Mouse (Mus musculus) midbrain, embryonic 11.5 days (tissue): ENCODE measurements at regions not wholly inside any gene's neighbourhood (a gene's known extent, or its start where the extent isn't known, plus 50 kb on each side); places are given as distances from the start of the nearest gene placed in this dataset.
"Not testable (repeated sequence)": the region's sequence is repeated elsewhere in the genome, so short reads cannot be mapped to it uniquely, and the experiment has no call there.

Source experiments
- ATAC-seq: fragments of 200-750 bp; cut with Nextera tagmentation; 2 replicates; pipeline ENCODE4 v1.8.0; 2017; ENCODE audit warnings: moderate TSS enrichment, moderate library complexity; ENCODE audit not compliant: low FRiP score
- DNase-seq: peaks from one replicate; pipeline ENCODE4 v3.0.0; 2015; ENCODE audit warnings: low spot score; ENCODE audit errors: missing footprints
- H3K27ac ChIP-seq: fragments of 300-500 bp; sonication (generic); 2 replicates; pipeline ENCODE4 v1.5.1; 2014; ENCODE audit warnings: low read depth, low read length
- H3K27me3 ChIP-seq: fragments of 300-500 bp; sonication (generic); 2 replicates; pipeline ENCODE4 v1.6.1; 2014; ENCODE audit warnings: mild to moderate bottlenecking, low read length, moderate library complexity, mixed read lengths; ENCODE audit not compliant: control insufficient read depth, insufficient read depth
- H3K36me3 ChIP-seq: fragments of 300-500 bp; sonication (generic); 2 replicates; pipeline ENCODE4 v1.6.1; 2014; ENCODE audit warnings: mild to moderate bottlenecking, low read length, moderate library complexity, mixed read lengths; ENCODE audit not compliant: control insufficient read depth, insufficient read depth
- H3K4me1 ChIP-seq: fragments of 300-500 bp; sonication (generic); 2 replicates; pipeline ENCODE4 v1.6.1; 2014; ENCODE audit warnings: low read length; ENCODE audit not compliant: control insufficient read depth, insufficient read depth
- H3K4me2 ChIP-seq: fragments of 300-500 bp; sonication (generic); 2 replicates; pipeline ENCODE4 v1.6.1; 2014; ENCODE audit warnings: mild to moderate bottlenecking, moderate library complexity
- H3K4me3 ChIP-seq: fragments of 300-500 bp; sonication (generic); 2 replicates; pipeline ENCODE4 v1.5.1; 2014; ENCODE audit warnings: low read depth, low read length
- H3K9ac ChIP-seq: fragments of 300-500 bp; sonication (generic); 2 replicates; pipeline ENCODE4 v1.6.1; 2014; ENCODE audit warnings: low read length
- H3K9me3 ChIP-seq: fragments of 300-500 bp; sonication (generic); 2 replicates; pipeline ENCODE4 v1.6.1; 2016; ENCODE audit warnings: low read length; ENCODE audit not compliant: control insufficient read depth
- WGBS: fragments of 180-500 bp; shearing (Covaris S2); extraction: QIAGEN DNeasy Blood & Tissue Kit; methylation state at CpG from one replicate; pipeline ENCODE4 v1.1.7; 2014; 5-methylcytosine and 5-hydroxymethylcytosine counted together

- Histone ChIP-seq H3K4me3 (no peak overlapping the region), H3K27me3 (no peaks in the 10 kb centered on the region), H3K4me2 (no peak overlapping the region), H3K36me3 (no peaks in the 10 kb centered on the region), H3K4me1 (no peaks in the 10 kb centered on the region), H3K9ac (no peak overlapping the region), H3K27ac (no peak overlapping the region), H3K9me3 (no peaks in the 10 kb centered on the region; the same call in 1 of the 2 replicates)
- no peak for ATAC-seq
- WGBS, result 77% methylated on average over 1 of the region's 1 CpGs
- DNase-seq, result no peak
Observed at GRCm38 (mm10) chr9:113101733-113102132, 606.3 kb downstream of the Pdcd6ip start.

- Histone ChIP-seq H3K27me3 (no peaks in the 10 kb centered on the region), H3K4me2 (no peak overlapping the region), H3K9me3 (no peaks in the 10 kb centered on the region; the same call in 1 of the 2 replicates), H3K27ac (no peak overlapping the region), H3K36me3 (no peaks in the 10 kb centered on the region), H3K4me3 (no peak overlapping the region), H3K4me1 (no peaks in the 10 kb centered on the region), H3K9ac (no peak overlapping the region)
- DNase-seq (no peak), ATAC-seq (no peak)
- WGBS, result 71% methylated on average over 4 of the region's 4 CpGs
Observed at GRCm38 (mm10) chr9:113100641-113101040, 607.4 kb downstream of the Pdcd6ip start.

GRCm38 (mm10) chr9:113095421-113095820, 612.6 kb downstream of the Pdcd6ip start:
- 86% methylated on average over 1 of the region's 1 CpGs for WGBS
- H3K9ac ChIP-seq, H3K36me3 ChIP-seq, H3K4me1 ChIP-seq, ATAC-seq, H3K4me2 ChIP-seq, H3K27me3 ChIP-seq, H3K27ac ChIP-seq, DNase-seq, H3K4me3 ChIP-seq, H3K9me3 ChIP-seq: not testable (repeated sequence)

GRCm38 (mm10) chr9:113093863-113094390, 614.1 kb downstream of the Pdcd6ip start:
- H3K9ac ChIP-seq, result no peak overlapping the region
- ATAC-seq (no peak), DNase-seq (no peak)
- no peak overlapping the region for H3K27ac ChIP-seq
- H3K4me3 ChIP-seq, result no peak overlapping the region
- no peaks in the 10 kb centered on the region for H3K4me1 ChIP-seq
- H3K27me3 ChIP-seq, result no peaks in the 10 kb centered on the region
- H3K4me2 ChIP-seq, result no peak overlapping the region
- no peaks in the 10 kb centered on the region for H3K9me3 ChIP-seq
- 80% methylated on average over 13 of the region's 13 CpGs for WGBS
- H3K36me3 ChIP-seq, result no peaks in the 10 kb centered on the region

- no peak for ATAC-seq
- Histone ChIP-seq H3K4me2 (no peak overlapping the region), H3K27ac (no peak overlapping the region), H3K4me3 (no peak overlapping the region), H3K9me3 (no peaks in the 10 kb centered on the region), H3K4me1 (no peaks in the 10 kb centered on the region), H3K27me3 (no peaks in the 10 kb centered on the region), H3K36me3 (no peaks in the 10 kb centered on the region), H3K9ac (no peak overlapping the region)
- 77% methylated on average over 5 of the region's 5 CpGs for WGBS
- no peak for DNase-seq
Observed at GRCm38 (mm10) chr9:113091881-113092280, 616.2 kb downstream of the Pdcd6ip start.

- H3K27ac ChIP-seq, result no peak overlapping the region
- no peak overlapping the region for H3K4me2 ChIP-seq
- WGBS, result 87% methylated on average over 10 of the region's 10 CpGs
Observed at GRCm38 (mm10) chr9:113087786-113088185, 620.3 kb downstream of the Pdcd6ip start.

GRCm38 (mm10) chr9:113085281-113085810, 622.7 kb downstream of the Pdcd6ip start:
- H3K27ac ChIP-seq, result no peak overlapping the region
- no peaks in the 10 kb centered on the region for H3K27me3 ChIP-seq
- H3K9ac ChIP-seq, result no peak overlapping the region
- H3K36me3 ChIP-seq, result no peaks in the 10 kb centered on the region
- 82% methylated on average over 5 of the region's 5 CpGs for WGBS
- DNase-seq, result no peak
- no peak overlapping the region for H3K4me3 ChIP-seq
- H3K9me3 ChIP-seq, result no peaks in the 10 kb centered on the region
- no peak overlapping the region for H3K4me2 ChIP-seq
- no peak for ATAC-seq
- H3K4me1 ChIP-seq, result no peaks in the 10 kb centered on the region

More at GRCm38 (mm10) chr9:113087786-113088185, 620.3 kb downstream of the Pdcd6ip start:
- Histone ChIP-seq H3K9me3 (no peaks in the 10 kb centered on the region), H3K4me1 (no peaks in the 10 kb centered on the region), H3K4me3 (no peak overlapping the region), H3K27me3 (no peaks in the 10 kb centered on the region), H3K9ac (no peak overlapping the region), H3K36me3 (no peaks in the 10 kb centered on the region)
- no peak for DNase-seq
- no peak for ATAC-seq

GRCm38 (mm10) chr9:113074866-113075265, 633.2 kb downstream of the Pdcd6ip start:
- no peak for ATAC-seq
- Histone ChIP-seq H3K27ac (no peak overlapping the region), H3K9ac (no peak overlapping the region), H3K4me2 (no peak overlapping the region), H3K4me3 (no peak overlapping the region), H3K4me1 (no peaks in the 10 kb centered on the region), H3K9me3 (no peaks in the 10 kb centered on the region), H3K27me3 (no peaks in the 10 kb centered on the region), H3K36me3 (no peaks in the 10 kb centered on the region)
- DNase-seq, result no peak
- WGBS, result 78% methylated on average over 3 of the region's 3 CpGs

- no peaks in the 10 kb centered on the region for H3K4me1 ChIP-seq
- H3K27ac ChIP-seq, result no peak overlapping the region
- H3K9me3 ChIP-seq, result no peaks in the 10 kb centered on the region
- ATAC-seq (no peak), DNase-seq (no peak)
- WGBS, result 94% methylated on average over 11 of the region's 11 CpGs
- no peak overlapping the region for H3K4me2 ChIP-seq
- no peak overlapping the region for H3K9ac ChIP-seq
- no peaks in the 10 kb centered on the region for H3K36me3 ChIP-seq
- no peaks in the 10 kb centered on the region for H3K27me3 ChIP-seq
- H3K4me3 ChIP-seq, result no peak overlapping the region
Observed at GRCm38 (mm10) chr9:113057415-113057814, 650.6 kb downstream of the Pdcd6ip start.
